8 mouse cellular contexts compared by ENCODE assay signal in the genomic region with DNA sequence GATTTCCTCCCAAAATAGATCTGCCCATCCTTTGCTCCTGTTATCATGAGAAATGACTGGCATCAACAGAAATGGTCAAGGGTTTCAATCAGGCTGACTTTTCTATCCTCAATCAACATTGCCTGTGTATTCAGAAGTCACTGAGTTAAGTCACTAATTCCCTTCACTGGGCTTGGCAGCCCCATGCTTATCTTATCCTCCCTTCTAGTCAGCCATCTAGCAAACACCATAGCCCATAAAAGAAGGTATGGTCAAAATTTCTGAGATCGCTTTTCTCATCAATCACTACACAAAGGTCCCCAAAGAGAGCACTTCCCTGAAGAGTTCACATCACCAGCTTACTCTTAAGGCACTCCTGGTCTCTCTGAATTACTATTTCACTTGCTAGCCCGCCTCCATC. TPM values are rescaled to one million over a fixed set of nuclear protein-coding genes. Genes with fewer than 3 reads are reported as not detected.
DNase-seq lines count a peak whose midpoint lies in the region; ATAC-seq and TF ChIP-seq lines count a peak whose summit lies in the region.

No protein-coding gene starts in this region.

- DNase-seq in layer of hippocampus, adult 2 months (ENCODE audit: low spot score in 2 of 2) = no peak
- DNase-seq in layer of hippocampus, postnatal 36 days = no peak
- no peak for DNase-seq in midbrain, postnatal 0 days (ENCODE audit: low spot score)
- DNase-seq in cerebellum, adult 9-11 months = no peak
- DNase-seq in cerebellum, adult 11 months = no peak
- DNase-seq in adrenal gland, adult 2 months = no peak

- H3K9me3 ChIP-seq in embryonic facial prominence, embryonic 12.5 days = no peaks in the 10 kb centered on the region
- no peaks in the 10 kb centered on the region for H3K9me3 ChIP-seq in intestine, embryonic 15.5 days
- H3K9me3 ChIP-seq in midbrain, postnatal 0 days (ENCODE audit: low read length) = no peaks in the 10 kb centered on the region

- H3K4me2 ChIP-seq in embryonic facial prominence, embryonic 12.5 days (replicated peaks) = peak overlapping the region; percentile 64
- peak overlapping the region; percentile 62 for H3K4me2 ChIP-seq in intestine, embryonic 15.5 days (replicated peaks)
- H3K4me2 ChIP-seq in midbrain, postnatal 0 days (ENCODE audit: low read depth, low read length, poor library complexity, severe bottlenecking) = peak overlapping the region; percentile 68

- WGBS in embryonic facial prominence, embryonic 12.5 days = 20% methylated on average over 2 of the region's 2 CpGs
- 9% methylated on average over 2 of the region's 2 CpGs for WGBS in intestine, embryonic 15.5 days
- WGBS in midbrain, postnatal 0 days = 9% methylated on average over 2 of the region's 2 CpGs

- H3K4me3 ChIP-seq in layer of hippocampus, adult 2 months = peak overlapping the region; percentile 95
- peak overlapping the region; percentile 81 for H3K4me3 ChIP-seq in embryonic facial prominence, embryonic 12.5 days
- peak overlapping the region; percentile 73 for H3K4me3 ChIP-seq in intestine, embryonic 15.5 days (replicated peaks)
- peak overlapping the region; percentile 75 for H3K4me3 ChIP-seq in midbrain, postnatal 0 days (ENCODE audit: low read depth, low read length)

- H3K27ac ChIP-seq in layer of hippocampus, adult 2 months = 0 out of 2 replicates have a peak overlapping the region, but pooled peaks have one; percentile 100
- peak overlapping the region; percentile 94 for H3K27ac ChIP-seq in embryonic facial prominence, embryonic 12.5 days
- peak overlapping the region; percentile 97; the same call in 1 of the 2 replicates for H3K27ac ChIP-seq in intestine, embryonic 15.5 days
- H3K27ac ChIP-seq in midbrain, postnatal 0 days (ENCODE audit: low read depth, low read length) = peak overlapping the region; percentile 98

- TF ChIP-seq CTCF in layer of hippocampus, adult 2 months (conservative IDR thresholded peaks at IDR 0.05) = no peak
- no peak; the same call in 1 of the 2 replicates for TF ChIP-seq CTCF in midbrain, postnatal 0 days (IDR thresholded peaks at IDR 0.05)

- H3K9ac ChIP-seq in embryonic facial prominence, embryonic 12.5 days = peak overlapping the region; percentile 81
- H3K9ac ChIP-seq in intestine, embryonic 15.5 days = peak overlapping the region; percentile 77
- H3K9ac ChIP-seq in midbrain, postnatal 0 days (replicated peaks; ENCODE audit: low read length, poor library complexity, severe bottlenecking) = peak overlapping the region; percentile 79

- H3K4me1 ChIP-seq in embryonic facial prominence, embryonic 12.5 days = peaks cover 24% of the 10 kb centered on the region
- H3K4me1 ChIP-seq in intestine, embryonic 15.5 days (replicated peaks) = peaks cover 13% of the 10 kb centered on the region
- H3K4me1 ChIP-seq in midbrain, postnatal 0 days (ENCODE audit: insufficient read depth, low read length) = peaks cover 9% of the 10 kb centered on the region; the same call in 1 of the 2 replicates

- no peaks in the 10 kb centered on the region for H3K27me3 ChIP-seq in embryonic facial prominence, embryonic 12.5 days
- no peaks in the 10 kb centered on the region for H3K27me3 ChIP-seq in intestine, embryonic 15.5 days (replicated peaks)
- H3K27me3 ChIP-seq in midbrain, postnatal 0 days (ENCODE audit: insufficient read depth, low read length) = no peaks in the 10 kb centered on the region

- no peak for ATAC-seq in embryonic facial prominence, embryonic 12.5 days (ENCODE audit: insufficient number of reproducible peaks, insufficient read depth, low FRiP score, low TSS enrichment)
- ATAC-seq in intestine, embryonic 15.5 days = no peak
- no peak for ATAC-seq in midbrain, postnatal 0 days (ENCODE audit: low FRiP score)

- H3K36me3 ChIP-seq in embryonic facial prominence, embryonic 12.5 days = peaks cover 42% of the 10 kb centered on the region
- H3K36me3 ChIP-seq in intestine, embryonic 15.5 days = peaks cover 22% of the 10 kb centered on the region
- peaks cover 12% of the 10 kb centered on the region for H3K36me3 ChIP-seq in midbrain, postnatal 0 days (ENCODE audit: insufficient read depth, low read length)

RNA-seq across cellular contexts. Expression of gene Slbp, which starts 1.4 kb away (rescaled TPM):
- total RNA-seq in layer of hippocampus, adult 2 months (2021) = 10 to 100 TPM; 20.5 to 21.5 TPM
- 10 to 100 TPM; 21.0 to 21.1 TPM for total RNA-seq in layer of hippocampus, postnatal 36 days (2021)
- polyA plus RNA-seq in embryonic facial prominence, embryonic 12.5 days (2016; fragmentation: Nextera tagmentation; extraction: Ambion mirVana) = 265 and 270 TPM in 2 replicates
- polyA plus RNA-seq in intestine, embryonic 15.5 days (2015; fragmentation: Nextera tagmentation; extraction: Ambion mirVana) = 196 and 228 TPM in 2 replicates
- total RNA-seq in midbrain, postnatal 0 days (2014; rRNA removed) = 91.2 and 99.5 TPM in 2 replicates
- 119 and 126 TPM in 2 replicates for polyA plus RNA-seq in midbrain, postnatal 0 days (2015; fragmentation: Nextera tagmentation; extraction: Ambion mirVana)
- 10 to 100 TPM; 29.4 to 37.7 TPM for total RNA-seq in adrenal gland, adult 2 months (2021)
- 17.8 and 25.0 TPM in 2 replicates for polyA plus RNA-seq in adrenal gland, adult 2 months (2012; rRNA removed)

RNA-seq across cellular contexts. Expression of gene Tacc3, which starts 6.9 kb away (rescaled TPM):
- total RNA-seq in layer of hippocampus, adult 2 months (2021) = 1 to 10 TPM; 5.7 to 7.9 TPM
- total RNA-seq in layer of hippocampus, postnatal 36 days (2021) = 1 to 10 TPM; 3.8 to 5.2 TPM
- 227 and 249 TPM in 2 replicates for polyA plus RNA-seq in embryonic facial prominence, embryonic 12.5 days (2016; fragmentation: Nextera tagmentation; extraction: Ambion mirVana)
- 148 and 172 TPM in 2 replicates for polyA plus RNA-seq in intestine, embryonic 15.5 days (2015; fragmentation: Nextera tagmentation; extraction: Ambion mirVana)
- 9.9 and 17.4 TPM in 2 replicates for total RNA-seq in midbrain, postnatal 0 days (2014; rRNA removed)
- 18.7 and 21.3 TPM in 2 replicates for polyA plus RNA-seq in midbrain, postnatal 0 days (2015; fragmentation: Nextera tagmentation; extraction: Ambion mirVana)
- 1 to 10 TPM; 4.4 to 5.4 TPM for total RNA-seq in adrenal gland, adult 2 months (2021)
- polyA plus RNA-seq in adrenal gland, adult 2 months (2012; rRNA removed) = 2.3 and 3.6 TPM in 2 replicates

RNA-seq across cellular contexts. Expression of gene Tmem129, which starts 7.2 kb away (rescaled TPM):
- total RNA-seq in layer of hippocampus, adult 2 months (2021) = 10 to 100 TPM; 24.0 to 25.2 TPM
- 10 to 100 TPM; 23.0 to 25.6 TPM for total RNA-seq in layer of hippocampus, postnatal 36 days (2021)
- polyA plus RNA-seq in embryonic facial prominence, embryonic 12.5 days (2016; fragmentation: Nextera tagmentation; extraction: Ambion mirVana) = 40.7 and 43.3 TPM in 2 replicates
- polyA plus RNA-seq in intestine, embryonic 15.5 days (2015; fragmentation: Nextera tagmentation; extraction: Ambion mirVana) = 31.8 and 33.1 TPM in 2 replicates
- total RNA-seq in midbrain, postnatal 0 days (2014; rRNA removed) = 26.0 and 29.5 TPM in 2 replicates
- 17.3 and 21.4 TPM in 2 replicates for polyA plus RNA-seq in midbrain, postnatal 0 days (2015; fragmentation: Nextera tagmentation; extraction: Ambion mirVana)
- 10 to 100 TPM; 27.5 to 31.0 TPM for total RNA-seq in adrenal gland, adult 2 months (2021)
- 80.4 and 90.5 TPM in 2 replicates for polyA plus RNA-seq in adrenal gland, adult 2 months (2012; rRNA removed)

RNA-seq across cellular contexts. Expression of gene Gm9903, which starts 21.3 kb away (rescaled TPM):
- total RNA-seq in layer of hippocampus, adult 2 months (2021) = under 1 TPM; 0.90 to 0.98 TPM
- total RNA-seq in layer of hippocampus, postnatal 36 days (2021) = 1 to 10 TPM in 1 of 2 experiments, under 1 TPM in 1; 0.70 to 1.3 TPM
- 0.38 and 0.83 TPM in 2 replicates for polyA plus RNA-seq in embryonic facial prominence, embryonic 12.5 days (2016; fragmentation: Nextera tagmentation; extraction: Ambion mirVana)
- 0.26 and 0.30 TPM in 2 replicates for polyA plus RNA-seq in intestine, embryonic 15.5 days (2015; fragmentation: Nextera tagmentation; extraction: Ambion mirVana)
- 1.2 TPM in 1 of 2 replicates, not detected in the other for total RNA-seq in midbrain, postnatal 0 days (2014; rRNA removed)
- 0.31 and 0.53 TPM in 2 replicates for polyA plus RNA-seq in midbrain, postnatal 0 days (2015; fragmentation: Nextera tagmentation; extraction: Ambion mirVana)
- under 1 TPM; 0.26 to 0.69 TPM for total RNA-seq in adrenal gland, adult 2 months (2021)
- 0.09 and 0.15 TPM in 2 replicates for polyA plus RNA-seq in adrenal gland, adult 2 months (2012; rRNA removed)

RNA-seq across cellular contexts. Expression of gene Fam53a, which starts 21.6 kb away (rescaled TPM):
- 10 to 100 TPM; 25.2 to 29.5 TPM for total RNA-seq in layer of hippocampus, adult 2 months (2021)
- 10 to 100 TPM; 28.6 to 32.0 TPM for total RNA-seq in layer of hippocampus, postnatal 36 days (2021)
- 72.9 and 74.6 TPM in 2 replicates for polyA plus RNA-seq in embryonic facial prominence, embryonic 12.5 days (2016; fragmentation: Nextera tagmentation; extraction: Ambion mirVana)
- 51.7 and 52.7 TPM in 2 replicates for polyA plus RNA-seq in intestine, embryonic 15.5 days (2015; fragmentation: Nextera tagmentation; extraction: Ambion mirVana)
- 29.1 and 41.2 TPM in 2 replicates for total RNA-seq in midbrain, postnatal 0 days (2014; rRNA removed)
- polyA plus RNA-seq in midbrain, postnatal 0 days (2015; fragmentation: Nextera tagmentation; extraction: Ambion mirVana) = 27.3 and 28.0 TPM in 2 replicates
- 10 to 100 TPM; 26.1 to 28.5 TPM for total RNA-seq in adrenal gland, adult 2 months (2021)
- 74.4 and 97.8 TPM in 2 replicates for polyA plus RNA-seq in adrenal gland, adult 2 months (2012; rRNA removed)
